Comparison of ENCODE assay signal across 17 mouse cellular contexts in genomic region chr13:9064196-9064595, GRCm38 (mm10). TPM values are rescaled to one million over a fixed set of nuclear protein-coding genes. Genes with fewer than 3 reads are reported as not detected.
DNase-seq lines count a peak whose midpoint lies in the region; ATAC-seq and TF ChIP-seq lines count a peak whose summit lies in the region.
"Had no signal": no experiment of that assay in that cellular context is flagged by ENCODE, and none has a peak within 500 bp of the region (broad histone marks: within the 10 kb centered on the region; RNA-seq: fewer than 3 reads in every experiment).

No protein-coding gene starts in this region.

- ATAC-seq in cerebellum, adult (ENCODE audit: insufficient number of reproducible peaks, low FRiP score, low TSS enrichment) = peak; percentile 72; the same call in 1 of the 2 replicates
- ATAC-seq in CD4-positive, CD25-positive, alpha-beta regulatory T cell, adult 4 months = no peak
- ATAC-seq: hindbrain, embryonic 16.5 days had no signal

- intact Hi-C loops in left cerebral cortex, postnatal 4 days (cut with DNase I) = no loop called here
- intact Hi-C loops in left cerebral cortex, adult 2 months (cut with DNase I) = no loop called here

- WGBS in lung, adult 2 months = 54% methylated on average over 2 of the region's 2 CpGs

- DNase-seq in cerebellum, postnatal 4 days (ENCODE audit: low spot score in 2 of 2) = no peak
- peak; percentile 9 for DNase-seq in left cerebral cortex, postnatal 4 days
- DNase-seq in left cerebral cortex, adult 11 months (ENCODE audit: low spot score) = no peak
- peak; percentile 62 for DNase-seq in lung, adult 2 months
- no peak for DNase-seq in left cerebral cortex, adult 2 months (ENCODE audit: extremely low spot score in 1 of 2, low spot score in 2 of 2)
- no peak for DNase-seq in frontal cortex, postnatal 25 days (ENCODE audit: low spot score in 2 of 2)
- DNase-seq: embryo, embryonic 11 days; right cerebral cortex, postnatal 14 days had no signal

- H3K4me1 ChIP-seq in lung, adult 2 months (ENCODE audit: control insufficient read depth, insufficient read depth, low read length) = no peaks in the 10 kb centered on the region; the same call in 1 of the 2 replicates
- H3K4me1 ChIP-seq: limb, embryonic 12.5 days; neural tube, embryonic 15.5 days; stomach, embryonic 15.5 days had no signal

- TF ChIP-seq CTCF in lung, adult 2 months (IDR thresholded peaks at IDR 0.05; ENCODE audit: insufficient read depth, low read length) = no peak
- TF ChIP-seq CTCF in left cerebral cortex, adult 2 months (IDR thresholded peaks at IDR 0.05) = no peak

- no peak for TF ChIP-seq POLR2A in lung, adult 2 months (IDR thresholded peaks at IDR 0.05; ENCODE audit: borderline replicate concordance, extremely low read depth, low read depth, low read length)

- no peak overlapping the region for H3K4me3 ChIP-seq in lung, adult 2 months (replicated peaks; ENCODE audit: extremely low read depth, low read depth, low read length)
- H3K4me3 ChIP-seq in left cerebral cortex, adult 2 months = no peak overlapping the region
- H3K4me3 ChIP-seq: erythroblast, embryonic 14.5 days; heart, embryonic 13.5 days; limb, embryonic 12.5 days; neural tube, embryonic 15.5 days; stomach, embryonic 15.5 days had no signal

- H3K27ac ChIP-seq in left cerebral cortex, adult 2 months = no peak overlapping the region
- H3K27ac ChIP-seq: heart, embryonic 13.5 days; limb, embryonic 12.5 days; macrophage; neural tube, embryonic 15.5 days; stomach, embryonic 15.5 days had no signal

RNA-seq across cellular contexts. Expression of gene Larp4b, which starts 29.5 kb away (rescaled TPM):
- total RNA-seq in left cerebral cortex, postnatal 4 days (2021) = 100 to 1,000 TPM in 1 of 2 experiments, 10 to 100 TPM in 1; 96.7 to 105 TPM
- polyA plus RNA-seq in lung, adult 2 months (2012; rRNA removed) = 17.8 and 23.9 TPM in 2 replicates
- 10 to 100 TPM; 23.7 to 32.8 TPM for polyA plus RNA-seq in CD4-positive, CD25-positive, alpha-beta regulatory T cell, adult 4 months (2017; shearing (Covaris generic))
- total RNA-seq in left cerebral cortex, adult 2 months (2021) = 10 to 100 TPM; 70.5 to 76.6 TPM

Comparison
In these comparisons a context has a peak if more than half of its experiments do, and no peak if none do; other contexts are left out.
1. DNase-seq: peak in left cerebral cortex, postnatal 4 days (single experiment) and lung, adult 2 months (single experiment); none in cerebellum, postnatal 4 days (0 of 2), left cerebral cortex, adult 11 months (single experiment), left cerebral cortex, adult 2 months (0 of 2) and frontal cortex, postnatal 25 days (0 of 2).